Mouse (Mus musculus): ENCODE results near the gene Zfp36l2.

GRCm38 (mm10) chr17:84206239-84206638, 18.5 kb upstream of the Zfp36l2 start:
- no peak for TF ChIP-seq POLR2A (IDR thresholded peaks at IDR 0.05; ENCODE audit: insufficient read length, low read depth)
- TF ChIP-seq POLR2AphosphoS2 (IDR thresholded peaks at IDR 0.05; ENCODE audit: insufficient read length, low read depth), result no peak
- TF ChIP-seq CEBPB (IDR thresholded peaks at IDR 0.05; ENCODE audit: insufficient read depth, poor library complexity, severe bottlenecking), result no peak
- TF ChIP-seq TCF12 (IDR thresholded peaks at IDR 0.05; ENCODE audit: insufficient read depth, poor library complexity, severe bottlenecking), result no peak

All from myocyte (in vitro differentiated cells).